In genomic region chr12:17545107-17545571, GRCm38 (mm10) we compare ENCODE assay signal across 8 mouse cellular contexts. TPM values are rescaled to one million over a fixed set of nuclear protein-coding genes. Genes with fewer than 3 reads are reported as not detected.
DNase-seq lines count a peak whose midpoint lies in the region; ATAC-seq and TF ChIP-seq lines count a peak whose summit lies in the region.

No protein-coding gene starts in this region.

- H3K79me2 ChIP-seq in myocyte (ENCODE audit: control insufficient read depth, insufficient read depth), result peaks cover 19% of the 10 kb centered on the region

- no peak for DNase-seq in lung, adult 2 months
- DNase-seq in lung, postnatal 4 days, result no peak
- peak; percentile 55 for DNase-seq in ZHBTc4 (ENCODE audit: low read depth, low spot score)
- peak; percentile 72 for DNase-seq in forebrain, embryonic 10.5 days (ENCODE audit: extremely low spot score, low spot score)
- no peak for DNase-seq in cerebellum, adult 9-11 months
- DNase-seq in kidney, postnatal 4 days, result no peak

- H3K36me3 ChIP-seq in forebrain, embryonic 10.5 days (replicated peaks), result peaks cover 36% of the 10 kb centered on the region
- peaks cover 2% of the 10 kb centered on the region for H3K36me3 ChIP-seq in intestine, embryonic 16.5 days (ENCODE audit: control insufficient read depth, insufficient read depth, low read length)
- peaks cover 25% of the 10 kb centered on the region for H3K36me3 ChIP-seq in myocyte (ENCODE audit: control insufficient read depth, insufficient read depth)

- under 1% methylated on average over 36 of the region's 40 CpGs for WGBS in lung, adult 2 months
- 0% methylated on average over 37 of the region's 40 CpGs for WGBS in forebrain, embryonic 10.5 days
- 0% methylated on average over 40 of the region's 40 CpGs for WGBS in intestine, embryonic 16.5 days

- no peaks in the 10 kb centered on the region for H3K9me3 ChIP-seq in forebrain, embryonic 10.5 days
- H3K9me3 ChIP-seq in intestine, embryonic 16.5 days (ENCODE audit: control insufficient read depth, low read length), result no peaks in the 10 kb centered on the region

- peak overlapping the region; percentile 90 for H3K4me2 ChIP-seq in intestine, embryonic 16.5 days (ENCODE audit: low read depth, low read length)
- peak overlapping the region; percentile 83 for H3K4me2 ChIP-seq in myocyte (ENCODE audit: low read depth)

- H3K27ac ChIP-seq in forebrain, embryonic 10.5 days, result peak overlapping the region; percentile 99
- H3K27ac ChIP-seq in intestine, embryonic 16.5 days (ENCODE audit: low read length), result peak overlapping the region; percentile 74

- peaks cover 3% of the 10 kb centered on the region; the same call in 1 of the 2 replicates for H3K4me1 ChIP-seq in lung, adult 2 months (ENCODE audit: control insufficient read depth, insufficient read depth, low read length)
- H3K4me1 ChIP-seq in forebrain, embryonic 10.5 days, result peaks cover 24% of the 10 kb centered on the region
- peaks cover 5% of the 10 kb centered on the region for H3K4me1 ChIP-seq in intestine, embryonic 16.5 days (ENCODE audit: control insufficient read depth, insufficient read depth, low read length)

- H3K9ac ChIP-seq in intestine, embryonic 16.5 days (ENCODE audit: low read depth, low read length), result peak overlapping the region; percentile 86

- 0 out of 2 replicates have a peak, but pooled peaks have one; percentile 2 for TF ChIP-seq POLR2A in lung, adult 2 months (IDR thresholded peaks at IDR 0.05; ENCODE audit: borderline replicate concordance, extremely low read depth, low read depth, low read length)
- TF ChIP-seq POLR2A in myocyte (IDR thresholded peaks at IDR 0.05; ENCODE audit: insufficient read length, low read depth), result no peak

- peak overlapping the region; percentile 63 for H3K4me3 ChIP-seq in lung, adult 2 months (replicated peaks; ENCODE audit: extremely low read depth, low read depth, low read length)
- H3K4me3 ChIP-seq in forebrain, embryonic 10.5 days, result peak overlapping the region; percentile 96
- peak overlapping the region; percentile 89 for H3K4me3 ChIP-seq in intestine, embryonic 16.5 days (ENCODE audit: low read length)
- H3K4me3 ChIP-seq in myocyte, result peak overlapping the region; percentile 81

- peak; percentile 68 for ATAC-seq in intestine, embryonic 16.5 days

- H3ac ChIP-seq in myocyte (ENCODE audit: control insufficient read depth, insufficient read length), result peak overlapping the region; percentile 71

- TF ChIP-seq CTCF in lung, adult 2 months (IDR thresholded peaks at IDR 0.05; ENCODE audit: insufficient read depth, low read length), result no peak

- H3K27me3 ChIP-seq in forebrain, embryonic 10.5 days (ENCODE audit: poor library complexity, severe bottlenecking), result no peaks in the 10 kb centered on the region
- no peaks in the 10 kb centered on the region for H3K27me3 ChIP-seq in intestine, embryonic 16.5 days (replicated peaks; ENCODE audit: control insufficient read depth, insufficient read depth, low read length)
- H3K27me3 ChIP-seq in myocyte (ENCODE audit: control insufficient read depth, insufficient read depth, insufficient read length), result no peaks in the 10 kb centered on the region

TF ChIP-seq in myocyte, 11 proteins besides CTCF, POLR2A, EP300 and RAD21:
- TF ChIP-seq TCF3 (IDR thresholded peaks at IDR 0.05; ENCODE audit: insufficient read length, low read depth), result no peak
- TF ChIP-seq USF1 (IDR thresholded peaks at IDR 0.05; ENCODE audit: low read depth), result peak; percentile 16
- no peak for TF ChIP-seq E2F4 (IDR thresholded peaks at IDR 0.05; ENCODE audit: insufficient read depth)
- no peak for TF ChIP-seq REST (IDR thresholded peaks at IDR 0.05; ENCODE audit: insufficient read depth, insufficient read length)
- no peak for TF ChIP-seq TCF12 (IDR thresholded peaks at IDR 0.05; ENCODE audit: insufficient read depth, poor library complexity, severe bottlenecking)
- TF ChIP-seq MYOD1 (IDR thresholded peaks at IDR 0.05; ENCODE audit: control insufficient read depth in 1 of 3, insufficient read length in 2 of 3, low read depth in 2 of 3), result peak in 1 of 3 experiments; percentile 66
- TF ChIP-seq CEBPB (IDR thresholded peaks at IDR 0.05; ENCODE audit: insufficient read depth, poor library complexity, severe bottlenecking), result no peak
- TF ChIP-seq MAX (IDR thresholded peaks at IDR 0.05; ENCODE audit: low read depth), result no peak
- TF ChIP-seq SRF (IDR thresholded peaks at IDR 0.05; ENCODE audit: control insufficient read depth, insufficient read length, low read depth), result no peak
- TF ChIP-seq POLR2AphosphoS2 (IDR thresholded peaks at IDR 0.05; ENCODE audit: insufficient read length, low read depth), result no peak
- TF ChIP-seq MYOG (IDR thresholded peaks at IDR 0.05; ENCODE audit: control insufficient read depth in 1 of 3, insufficient read depth in 1 of 3, insufficient read length in 2 of 3, low read depth in 2 of 3), result peak in 1 of 3 experiments; percentile 75

RNA-seq across cellular contexts. Expression of gene Odc1, which starts 0.5 kb away (rescaled TPM):
- 48.1 and 59.5 TPM in 2 replicates for polyA plus RNA-seq in lung, adult 2 months (2012; rRNA removed)
- polyA plus RNA-seq in forebrain, embryonic 10.5 days (2016; fragmentation: Nextera tagmentation; extraction: Ambion mirVana), result 344 and 385 TPM in 2 replicates
- polyA plus RNA-seq in intestine, embryonic 16.5 days (2015; fragmentation: Nextera tagmentation; extraction: Ambion mirVana), result 168 and 176 TPM in 2 replicates
- 199 TPM for polyA plus RNA-seq in myocyte (2012; fragmentation: generic; extraction: Trizol)

Comparison
In these comparisons a context has a peak if more than half of its experiments do, and no peak if none do; other contexts are left out.
1. DNase-seq: peak in ZHBTc4 (single experiment) and forebrain, embryonic 10.5 days (single experiment); none in lung, adult 2 months (single experiment), lung, postnatal 4 days (0 of 2), cerebellum, adult 9-11 months (single experiment) and kidney, postnatal 4 days (0 of 2).
2. Peak in every context shown above with its lines, with median percentiles within 50 percentile points of each other: H3K4me3 ChIP-seq.